Mouse (Mus musculus) left cerebral cortex, postnatal 10 days (tissue): ENCODE measurements at regions not wholly inside any gene's neighbourhood (a gene's known extent, or its start where the extent isn't known, plus 50 kb on each side); places are given as distances from the start of the nearest gene placed in this dataset.
A peak's percentile ranks its signal among the peaks of the same experiment; 100 is the strongest.

ENCODE experiments used
- DNase-seq, 2 experiments: peaks; one replicate each; pipeline ENCODE4 v3.0.0; 2021 to 2022; ENCODE audit warnings: low spot score in 2 of 2, mixed read lengths in 1 of 2; ENCODE audit errors: extremely low spot score in 1 of 2
- intact Hi-C: fragments of 180-260 bp; cut with DNase I; formaldehyde crosslinking; loops from one replicate; pipeline ENCODE4 v1.15.1; 2025

- intact Hi-C loops: no loop called here
- no peak for DNase-seq
Observed at GRCm38 (mm10) chr12:39952854-39953253, 85.0 kb downstream of the Arl4a start.

GRCm38 (mm10) chr12:39951911-39952310 is 85.9 kb downstream of the Arl4a start:
- intact Hi-C loops: no loop called here
- DNase-seq: no peak

GRCm38 (mm10) chr12:39950270-39950801 is 87.5 kb downstream of the Arl4a start:
- intact Hi-C loops: no loop called here
- DNase-seq: peak in 1 of 2 experiments; percentile 56

GRCm38 (mm10) chr12:39942910-39943309 is 94.9 kb downstream of the Arl4a start:
- intact Hi-C loops: no loop called here
- no peak for DNase-seq

- intact Hi-C loops: no loop called here
- no peak for DNase-seq
Observed at GRCm38 (mm10) chr12:39941162-39941561, 96.7 kb downstream of the Arl4a start.

GRCm38 (mm10) chr12:39939017-39939416 is 98.8 kb downstream of the Arl4a start:
- intact Hi-C loops: loop anchor here (10.0 kb wide), 1 partner anchor 204 kb away; no protein-coding TSS in a partner anchor
- DNase-seq: no peak

GRCm38 (mm10) chr12:39938211-39938610 is 99.6 kb downstream of the Arl4a start:
- DNase-seq: no peak
- intact Hi-C loops: loop anchor here (10.0 kb wide), 1 partner anchor 203 kb away; no protein-coding TSS in a partner anchor

- intact Hi-C loops: loop anchor here (10.0 kb wide), 1 partner anchor 202 kb away; no protein-coding TSS in a partner anchor
- no peak for DNase-seq
Observed at GRCm38 (mm10) chr12:39936331-39936730, 101.5 kb downstream of the Arl4a start.

- intact Hi-C loops: loop anchor here (10.0 kb wide), 1 partner anchor 201 kb away; no protein-coding TSS in a partner anchor
- no peak for DNase-seq
Observed at GRCm38 (mm10) chr12:39935775-39936174, 102.0 kb downstream of the Arl4a start.

GRCm38 (mm10) chr12:39934877-39935276 is 102.9 kb downstream of the Arl4a start:
- intact Hi-C loops: loop anchor here (10.0 kb wide), 1 partner anchor 200 kb away; no protein-coding TSS in a partner anchor
- no peak for DNase-seq

- no peak for DNase-seq
- intact Hi-C loops: loop anchor here (10.0 kb wide), 1 partner anchor 196 kb away; no protein-coding TSS in a partner anchor
Observed at GRCm38 (mm10) chr12:39931251-39931650, 106.6 kb downstream of the Arl4a start.

- intact Hi-C loops: no loop called here
- DNase-seq: no peak
Observed at GRCm38 (mm10) chr12:39927902-39928301, 109.9 kb downstream of the Arl4a start.

- DNase-seq: no peak
- intact Hi-C loops: no loop called here
Observed at GRCm38 (mm10) chr12:39927014-39927413, 110.8 kb downstream of the Arl4a start.

GRCm38 (mm10) chr12:39921481-39921880 is 116.3 kb downstream of the Arl4a start:
- intact Hi-C loops: no loop called here
- DNase-seq: no peak

- DNase-seq: peak; percentile 37 to 84
- intact Hi-C loops: no loop called here
Observed at GRCm38 (mm10) chr12:39920466-39920913, 117.3 kb downstream of the Arl4a start.

GRCm38 (mm10) chr12:39919909-39920308 is 117.9 kb downstream of the Arl4a start:
- no peak for DNase-seq
- intact Hi-C loops: no loop called here

- no peak for DNase-seq
- intact Hi-C loops: no loop called here
Observed at GRCm38 (mm10) chr12:39888493-39888892, 149.3 kb downstream of the Arl4a start.

GRCm38 (mm10) chr12:39885366-39885765 is 152.5 kb downstream of the Arl4a start:
- DNase-seq: no peak
- intact Hi-C loops: no loop called here

GRCm38 (mm10) chr12:39880309-39880708 is 157.5 kb downstream of the Arl4a start:
- intact Hi-C loops: no loop called here
- no peak for DNase-seq

- no peak for DNase-seq
- intact Hi-C loops: no loop called here
Observed at GRCm38 (mm10) chr12:39873917-39874316, 163.9 kb downstream of the Arl4a start.

GRCm38 (mm10) chr12:39861797-39862196 is 176.0 kb downstream of the Arl4a start:
- intact Hi-C loops: no loop called here
- no peak for DNase-seq
